Mouse (Mus musculus) brain, embryonic 14.5 days (tissue): ENCODE results near the gene Cpd.

Source experiments
- CTCF ChIP-seq: fragments of 200-500 bp; IDR thresholded peaks from 2 replicates; pipeline ENCODE4 v1.5.1; 2012; ENCODE audit warnings: inconsistent platforms, mild to moderate bottlenecking, moderate library complexity, borderline replicate concordance; ENCODE audit not compliant: insufficient read depth, insufficient read length; ENCODE audit errors: extremely low read depth
- POLR2A ChIP-seq: fragments of 200-500 bp; IDR thresholded peaks from 2 replicates; pipeline ENCODE4 v1.6.1; 2012; ENCODE audit warnings: mild to moderate bottlenecking, inconsistent platforms, borderline replicate concordance; ENCODE audit not compliant: poor library complexity, insufficient read depth, insufficient read length, severe bottlenecking; ENCODE audit errors: extremely low read depth

GRCm38 (mm10) chr11:76817664-76818063 is 29.2 kb downstream of the Cpd start:
- no peak for TF ChIP-seq CTCF
- no peak for TF ChIP-seq POLR2A
